Mouse (Mus musculus): ENCODE results near the gene Zscan22.
"Not testable (repeated sequence)": the region's sequence is repeated elsewhere in the genome, so short reads cannot be mapped to it uniquely, and the experiment has no call there.

Gene Zscan22

GRCm38 (mm10) chr7:12897655-12898410 lies at the start of gene Zscan22:
Gene Zscan22 (plus strand): TSS chr7:12897815.
- DNase-seq (ENCODE audit: low spot score), result peak; percentile 82

GRCm38 (mm10) chr7:12874301-12874700 lies 23.3 kb upstream of the Zscan22 start:
- peak; percentile 43 for DNase-seq (ENCODE audit: low spot score)

- DNase-seq (ENCODE audit: low spot score), result no peak
Measured at GRCm38 (mm10) chr7:12880036-12880435, 17.6 kb upstream of the Zscan22 start.

- not testable (repeated sequence) for DNase-seq (ENCODE audit: low spot score)
Measured at GRCm38 (mm10) chr7:12880497-12880896, 17.1 kb upstream of the Zscan22 start.

DNA sequence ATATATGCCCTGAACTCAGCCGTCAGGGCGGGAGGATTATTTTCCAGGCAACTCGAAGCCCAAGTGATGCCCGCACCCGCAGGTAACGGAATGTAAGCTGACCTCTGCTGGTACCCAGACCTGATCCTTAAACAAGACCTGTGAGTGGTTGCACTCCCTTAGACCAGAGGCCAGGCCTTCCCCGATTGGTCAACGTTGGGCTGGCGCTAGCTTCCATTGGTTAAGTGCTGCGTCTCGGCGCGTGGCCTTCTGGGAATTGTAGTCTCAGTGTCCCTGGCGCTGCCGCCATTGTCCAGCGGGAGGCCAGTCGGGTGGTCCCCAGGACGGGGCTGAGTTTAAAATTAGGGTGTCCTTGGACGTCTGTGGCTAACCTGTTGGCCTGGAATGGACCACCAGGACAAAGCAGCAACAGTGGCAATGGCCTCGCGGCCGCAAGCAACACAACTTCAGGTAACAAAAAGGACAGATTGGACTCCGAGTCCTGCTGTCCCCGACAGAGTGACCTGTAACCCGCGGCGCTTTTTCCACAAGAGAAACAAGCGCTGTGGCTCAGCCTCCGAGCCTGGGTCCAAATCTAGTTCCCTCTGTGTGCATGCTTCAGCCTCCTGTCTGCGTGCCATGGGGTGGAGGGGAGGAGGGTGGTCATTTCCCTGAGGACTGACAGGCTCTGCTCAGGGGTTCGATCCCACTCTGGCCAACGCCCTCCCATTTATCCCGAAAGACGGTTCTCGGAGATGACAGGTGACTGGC lies 16.5 kb upstream of the Zscan22 start, which contains the start of gene Zfp128:
Gene Zfp128 (plus strand): TSS at position 267 of the 750 bp plus-strand sequence.
- DNase-seq (ENCODE audit: low spot score), result peak; percentile 83

GRCm38 (mm10) chr7:12886563-12887266 lies 10.9 kb upstream of the Zscan22 start:
- no peak for DNase-seq (ENCODE audit: low spot score)

DNA sequence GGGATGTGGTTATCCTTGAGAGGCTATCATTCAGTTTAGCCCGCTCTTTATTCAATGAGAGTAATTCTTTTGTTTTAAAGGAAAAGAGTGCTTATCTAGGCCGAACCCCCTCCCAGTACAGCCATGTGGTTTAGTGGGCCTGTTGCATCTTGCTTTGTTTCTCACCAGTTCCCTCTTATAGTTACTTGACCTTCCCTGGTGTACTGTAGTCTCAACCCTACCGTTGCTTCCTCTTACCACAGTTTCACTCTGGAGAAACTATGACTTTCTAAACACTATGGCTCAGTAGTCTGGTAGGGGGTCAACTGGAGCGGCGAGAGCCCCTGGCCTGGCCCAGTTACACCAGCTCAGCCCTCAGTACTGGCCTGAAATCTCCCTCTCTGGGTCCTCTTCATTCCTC lies 10.0 kb upstream of the Zscan22 start:
- DNase-seq (ENCODE audit: low spot score), result no peak

DNA sequence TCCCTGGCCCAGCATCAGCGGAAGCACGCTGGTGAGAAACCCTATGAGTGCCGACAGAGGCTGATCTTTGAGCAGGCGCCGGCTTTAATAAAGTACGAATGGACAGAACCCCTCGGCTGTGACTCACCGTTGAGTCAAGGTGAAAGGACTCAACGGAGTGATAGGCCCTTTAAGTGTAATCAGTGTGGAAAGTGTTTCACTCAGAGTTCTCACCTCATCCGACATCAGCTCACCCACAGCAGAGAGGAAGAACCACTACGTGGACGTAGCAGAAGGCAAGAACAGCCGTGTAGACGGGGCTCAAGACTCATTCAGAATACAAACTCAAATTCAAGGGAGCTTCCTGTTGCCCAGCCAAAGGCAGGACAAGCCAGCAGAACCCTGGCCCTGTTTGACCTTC lies 6.7 kb upstream of the Zscan22 start:
- no peak for DNase-seq (ENCODE audit: low spot score)

GRCm38 (mm10) chr7:12891334-12891733 lies 6.3 kb upstream of the Zscan22 start:
- DNase-seq (ENCODE audit: low spot score), result no peak

GRCm38 (mm10) chr7:12901517-12901916 lies 3.9 kb downstream of the Zscan22 start:
- DNase-seq (ENCODE audit: low spot score), result no peak

DNA sequence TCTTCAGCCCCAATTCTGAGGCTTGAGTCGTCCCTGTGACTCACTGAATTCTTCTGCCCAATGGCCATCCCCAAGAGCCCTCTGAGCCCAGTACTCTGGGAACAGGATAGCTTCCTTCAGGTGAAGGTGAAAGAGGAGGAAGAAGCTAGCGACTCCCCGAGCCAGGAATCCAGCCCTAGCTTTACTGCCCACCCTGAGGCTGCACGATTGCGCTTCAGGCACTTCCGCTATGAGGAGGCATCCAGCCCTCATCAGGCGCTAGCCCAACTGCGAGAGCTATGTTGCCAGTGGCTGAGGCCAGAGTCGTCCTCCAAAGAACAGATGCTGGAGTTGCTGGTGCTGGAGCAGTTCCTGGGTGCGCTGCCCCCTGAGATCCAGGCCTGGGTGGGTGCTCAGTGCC lies 6.0 kb downstream of the Zscan22 start:
- DNase-seq (ENCODE audit: low spot score), result no peak

- no peak for DNase-seq (ENCODE audit: low spot score)
Measured at GRCm38 (mm10) chr7:12905146-12905545, 7.5 kb downstream of the Zscan22 start.

- DNase-seq (ENCODE audit: low spot score), result peak; percentile 81
Measured at GRCm38 (mm10) chr7:12909498-12909962, 11.9 kb downstream of the Zscan22 start.

GRCm38 (mm10) chr7:12910181-12910668 lies 12.6 kb downstream of the Zscan22 start:
- peak; percentile 19 for DNase-seq (ENCODE audit: low spot score)

DNA sequence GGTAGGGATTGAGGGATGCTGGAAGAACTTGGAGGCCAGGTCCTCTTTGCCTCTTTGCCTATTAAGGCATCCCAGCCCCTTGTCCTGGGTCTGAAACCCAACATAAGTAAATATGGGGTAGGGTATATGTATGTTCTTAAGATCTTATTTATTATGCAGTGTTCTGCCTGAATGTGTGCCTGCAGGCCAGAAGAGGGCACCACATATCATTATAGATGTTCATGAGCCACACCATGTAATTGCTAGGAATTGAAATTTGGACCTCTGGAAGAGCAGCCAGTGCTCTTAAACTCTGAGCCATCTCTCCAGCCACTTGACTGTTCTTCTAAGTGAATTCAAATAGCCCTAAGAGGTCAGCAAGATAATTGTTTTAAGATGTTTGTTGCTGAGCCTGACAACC lies 15.9 kb downstream of the Zscan22 start:
- no peak for DNase-seq (ENCODE audit: low spot score)

DNA sequence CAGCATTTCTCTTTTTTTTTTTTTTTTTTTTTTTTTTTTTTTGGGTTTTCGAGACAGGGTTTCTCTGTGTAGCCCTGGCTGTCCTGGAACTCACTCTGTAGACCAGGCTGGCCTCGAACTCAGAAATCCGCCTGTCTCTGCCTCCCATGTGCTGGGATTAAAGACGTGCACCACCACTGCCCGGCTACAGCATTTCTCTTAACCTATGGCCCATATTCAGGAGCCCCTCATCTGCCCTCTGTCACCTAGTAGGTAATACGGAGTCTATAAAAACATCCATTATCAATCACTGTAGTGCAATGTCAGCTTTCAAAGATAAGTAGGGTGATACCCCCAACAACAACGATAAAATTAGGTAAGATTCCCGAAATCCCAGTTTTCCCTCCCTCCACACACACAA lies 22.9 kb downstream of the Zscan22 start:
- DNase-seq (ENCODE audit: low spot score), result not testable (repeated sequence)

- no peak for DNase-seq (ENCODE audit: low spot score)
Measured at GRCm38 (mm10) chr7:12921318-12921704, 23.7 kb downstream of the Zscan22 start.

GRCm38 (mm10) chr7:12921705-12922465 lies 24.3 kb downstream of the Zscan22 start, which contains the start of gene Rps5:
Gene Rps5 (plus strand): TSS chr7:12922290.
- peak; percentile 98 for DNase-seq (ENCODE audit: low spot score)

DNA sequence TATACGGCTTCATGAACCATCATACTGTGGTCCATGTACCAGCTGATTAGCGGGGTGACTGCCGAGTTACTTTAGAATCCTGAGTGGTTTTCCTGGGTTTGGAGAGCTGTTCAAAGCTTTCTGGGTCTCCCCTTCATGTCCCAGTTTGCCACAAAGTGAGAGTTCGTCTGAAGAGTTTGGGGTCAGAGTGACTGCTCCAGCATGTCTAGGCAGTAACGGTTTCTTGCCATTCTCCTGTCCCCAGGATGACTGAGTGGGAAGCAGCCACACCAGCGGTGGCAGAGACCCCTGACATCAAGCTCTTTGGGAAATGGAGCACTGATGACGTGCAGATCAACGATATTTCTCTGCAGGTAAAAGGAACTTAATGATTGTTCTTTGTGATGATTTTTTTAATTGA lies 25.1 kb downstream of the Zscan22 start:
- DNase-seq (ENCODE audit: low spot score), result no peak

- DNase-seq (ENCODE audit: low spot score), result no peak
Measured at GRCm38 (mm10) chr7:12926316-12926715, 28.7 kb downstream of the Zscan22 start.

- no peak for DNase-seq (ENCODE audit: low spot score)
Measured at GRCm38 (mm10) chr7:12927191-12927680, 29.6 kb downstream of the Zscan22 start, which contains the start of gene Rnf225. Gene Rnf225 (plus strand): TSS chr7:12927416.

Data from T-cell, adult 2 months (primary cell).